Mouse (Mus musculus) heart, embryonic 16.5 days (tissue): ENCODE results near the gene Bub1. TPM values are rescaled to one million over a fixed set of nuclear protein-coding genes. Genes with fewer than 3 reads are reported as not detected.
A peak's percentile ranks its signal among the peaks of the same experiment; 100 is the strongest.

Source experiments
- ATAC-seq: fragments of 200-750 bp; cut with Nextera tagmentation; replicated peaks from 2 replicates; pipeline ENCODE4 v1.8.0; 2017; ENCODE audit warnings: moderate number of reproducible peaks; ENCODE audit not compliant: insufficient read depth, low FRiP score; ENCODE audit errors: extremely low read depth
- H3K27ac ChIP-seq: fragments of 300-500 bp; sonication (generic); 2 replicates; pipeline ENCODE4 v1.5.1; 2014; ENCODE audit warnings: mild to moderate bottlenecking, low read length, control low read depth, moderate library complexity
- H3K27me3 ChIP-seq: fragments of 300-500 bp; sonication (generic); 2 replicates; pipeline ENCODE4 v1.6.1; 2014; ENCODE audit warnings: low read length, mixed read lengths; ENCODE audit not compliant: control insufficient read depth, insufficient read depth
- H3K36me3 ChIP-seq: fragments of 300-500 bp; sonication (generic); 2 replicates; pipeline ENCODE4 v1.6.1; 2014; ENCODE audit not compliant: control insufficient read depth, insufficient read depth
- H3K4me1 ChIP-seq: fragments of 300-500 bp; sonication (generic); 2 replicates; pipeline ENCODE4 v1.6.1; 2014; ENCODE audit warnings: low read length, mixed read lengths; ENCODE audit not compliant: control insufficient read depth, insufficient read depth
- H3K4me2 ChIP-seq: fragments of 300-500 bp; sonication (generic); 2 replicates; pipeline ENCODE4 v1.6.1; 2014; ENCODE audit warnings: low read depth, mild to moderate bottlenecking, control low read depth, low read length
- H3K4me3 ChIP-seq: fragments of 300-500 bp; sonication (generic); 2 replicates; pipeline ENCODE4 v1.5.1; 2014; ENCODE audit warnings: mild to moderate bottlenecking, control low read depth, low read length
- H3K9ac ChIP-seq: fragments of 300-500 bp; sonication (generic); 2 replicates; pipeline ENCODE4 v1.6.1; 2014; ENCODE audit warnings: low read length, control low read depth
- H3K9me3 ChIP-seq: fragments of 300-500 bp; sonication (generic); replicated peaks from 2 replicates; pipeline ENCODE4 v1.6.1; 2016; ENCODE audit warnings: low read length; ENCODE audit not compliant: control insufficient read depth
- WGBS: fragments of 180-500 bp; shearing (Covaris S2); extraction: QIAGEN DNeasy Blood & Tissue Kit; methylation state at CpG from one replicate; pipeline ENCODE4 v1.1.7; 2014; 5-methylcytosine and 5-hydroxymethylcytosine counted together
- polyA plus RNA-seq: library from polyadenylated mRNA; unstranded; fragments of >200 nt; fragmentation: Nextera tagmentation; extraction: Ambion mirVana; gene quantifications from 2 replicates; pipeline ENCODE4 v1.2.1, GENCODE M21; 2015

Gene Bub1
- polyA plus RNA-seq, 1 experiment from 2014 or later, result 42.9 TPM

DNA sequence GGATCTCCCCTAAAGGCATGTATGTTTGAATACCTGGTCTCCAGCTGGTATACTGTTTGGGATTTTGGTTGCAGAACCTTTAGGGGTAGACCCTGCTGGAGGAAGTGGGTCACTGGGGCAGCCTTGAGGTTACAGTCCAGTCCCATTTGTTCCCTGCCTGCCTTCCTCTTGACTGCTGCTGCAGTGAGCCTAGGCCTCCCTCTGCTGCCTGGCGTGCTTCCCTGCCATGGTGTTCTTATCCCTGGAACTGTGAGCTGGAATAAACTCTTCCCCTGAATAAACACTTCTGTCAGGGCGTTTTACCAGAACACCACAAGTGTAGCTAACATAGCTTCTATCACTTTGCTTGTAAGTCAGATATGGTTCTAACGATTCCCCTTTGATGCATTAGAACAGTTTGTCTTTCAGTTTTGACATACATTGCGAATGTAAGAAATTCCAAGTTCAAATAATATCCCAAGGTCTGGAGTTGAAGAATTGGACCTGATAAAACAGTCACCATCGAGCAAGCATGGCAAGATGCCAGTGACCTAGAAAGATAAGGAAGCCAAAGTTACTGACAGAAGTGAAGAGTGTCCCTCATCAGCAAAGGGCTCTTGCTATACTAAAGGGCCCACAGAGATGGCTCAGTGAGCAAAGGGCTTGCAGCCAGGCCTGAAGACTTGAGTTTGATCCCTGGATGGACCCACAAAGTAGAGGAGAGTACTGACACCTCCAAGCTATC is 72.3 kb downstream of the Bub1 start:
- 35% methylated on average over 5 of the region's 5 CpGs for WGBS
- Histone ChIP-seq H3K4me2 (no peak overlapping the region), H3K4me3 (no peak overlapping the region), H3K9ac (no peak overlapping the region), H3K27ac (peak overlapping the region; percentile 59), H3K4me1 (peaks cover 11% of the 10 kb centered on the region; the same call in 1 of the 2 replicates), H3K9me3 (no peaks in the 10 kb centered on the region), H3K27me3 (no peaks in the 10 kb centered on the region), H3K36me3 (peaks cover 3% of the 10 kb centered on the region; the same call in 1 of the 2 replicates)
- peak; percentile 55 for ATAC-seq

DNA sequence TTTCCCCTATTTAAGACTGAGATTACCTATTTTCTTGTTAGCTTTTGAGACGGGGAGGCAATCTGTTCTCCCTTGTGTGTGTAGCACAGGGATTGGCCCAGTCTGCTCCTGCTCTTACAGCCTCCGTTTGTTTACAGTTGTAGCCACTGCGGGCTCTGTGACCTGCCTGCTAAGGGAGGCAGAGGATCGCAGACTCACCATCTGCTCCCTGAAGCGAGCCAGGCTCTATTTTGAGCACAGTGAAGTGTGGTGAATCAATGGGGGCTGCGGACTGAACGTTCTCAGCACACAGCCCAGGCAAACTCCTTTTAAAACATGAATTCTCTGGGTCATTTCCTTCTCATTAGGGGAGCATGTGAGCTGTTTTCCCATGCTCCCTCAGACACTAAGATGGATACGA is 74.5 kb downstream of the Bub1 start:
- WGBS, result 24% methylated on average over 8 of the region's 8 CpGs
- no peak for ATAC-seq
- H3K27ac ChIP-seq, result no peak overlapping the region

DNA sequence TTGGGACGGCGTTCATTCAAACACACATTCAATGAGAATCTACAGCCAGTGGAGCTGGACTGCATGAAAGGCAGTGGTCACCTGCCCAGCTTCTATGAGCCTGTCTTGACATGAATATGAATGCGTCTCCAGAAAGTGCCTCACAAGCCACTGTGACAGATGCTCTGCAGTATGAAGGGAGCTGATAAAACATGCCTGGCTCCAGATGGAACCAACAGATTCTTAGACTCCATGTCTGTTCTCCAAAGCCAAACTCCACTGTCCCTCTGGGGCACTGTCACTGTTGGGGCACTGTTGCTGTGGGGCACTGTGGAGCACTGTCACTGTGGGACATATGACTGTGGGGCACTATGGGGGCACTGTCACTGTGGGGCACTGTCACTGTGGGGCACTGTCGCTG is 77.6 kb downstream of the Bub1 start:
- Histone ChIP-seq H3K4me3 (no peak overlapping the region), H3K9me3 (no peaks in the 10 kb centered on the region), H3K4me1 (peaks cover 7% of the 10 kb centered on the region; the same call in 1 of the 2 replicates), H3K4me2 (no peak overlapping the region), H3K36me3 (no peaks in the 10 kb centered on the region), H3K27me3 (no peaks in the 10 kb centered on the region), H3K9ac (no peak overlapping the region), H3K27ac (no peak overlapping the region)
- no peak for ATAC-seq
- 83% methylated on average over 4 of the region's 4 CpGs for WGBS

More for the DNA sequence above, 74.5 kb downstream of the Bub1 start:
- peaks cover 11% of the 10 kb centered on the region; the same call in 1 of the 2 replicates for H3K4me1 ChIP-seq
- no peaks in the 10 kb centered on the region for H3K9me3 ChIP-seq
- no peaks in the 10 kb centered on the region for H3K27me3 ChIP-seq
- no peak overlapping the region for H3K4me3 ChIP-seq
- peaks cover 2% of the 10 kb centered on the region; the same call in 1 of the 2 replicates for H3K36me3 ChIP-seq
- peak overlapping the region; percentile 30; the same call in 1 of the 2 replicates for H3K4me2 ChIP-seq
- H3K9ac ChIP-seq, result peak overlapping the region; percentile 39; the same call in 1 of the 2 replicates

DNA sequence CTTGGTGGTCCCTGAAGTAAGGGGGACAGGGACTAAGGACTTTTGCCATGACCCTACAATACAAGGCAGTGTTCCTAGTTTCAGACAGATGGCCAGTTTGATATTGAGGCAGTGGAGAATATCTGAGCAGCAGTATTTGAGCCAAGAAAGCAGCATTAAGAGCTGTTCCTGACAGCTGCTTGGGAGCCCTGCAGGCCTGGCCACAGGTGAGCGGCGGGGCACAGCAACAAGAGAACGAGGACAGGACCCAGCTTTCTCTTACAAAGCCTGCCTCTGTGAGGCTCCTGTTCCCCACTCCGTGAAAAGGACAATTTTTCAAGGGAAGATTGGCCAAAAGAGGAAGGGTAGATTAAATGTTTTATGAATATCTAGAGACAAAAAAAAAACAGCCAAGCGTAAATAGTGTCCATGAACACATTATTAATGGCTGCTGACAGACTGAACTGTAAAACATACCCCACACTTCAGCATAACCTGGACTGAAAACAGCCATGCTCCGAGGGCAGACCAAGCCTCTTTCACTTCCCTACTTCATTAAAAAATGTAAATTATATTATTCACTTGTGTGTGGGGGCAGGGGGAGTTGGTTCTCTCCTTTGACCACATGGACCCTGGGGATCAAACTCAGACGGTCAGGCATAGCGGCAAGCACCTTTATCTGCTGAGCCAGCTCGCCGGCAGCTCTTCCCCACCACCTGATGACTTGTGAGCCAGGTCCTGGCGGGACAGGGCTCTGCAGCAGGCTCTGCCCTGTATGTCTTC is 79.6 kb downstream of the Bub1 start:
- Histone ChIP-seq H3K27me3 (no peaks in the 10 kb centered on the region), H3K4me2 (no peak overlapping the region), H3K9ac (no peak overlapping the region), H3K4me1 (no peaks in the 10 kb centered on the region), H3K4me3 (no peak overlapping the region), H3K36me3 (no peaks in the 10 kb centered on the region), H3K27ac (no peak overlapping the region), H3K9me3 (no peaks in the 10 kb centered on the region)
- ATAC-seq, result no peak
- WGBS, result 67% methylated on average over 11 of the region's 11 CpGs

Other genes starting within 250 kb of the Bub1 start
- gene Zfp661, start 244.8 kb downstream of the Bub1 start, polyA plus RNA-seq, result 2.1 and 2.5 TPM in 2 replicates
- 133 and 143 TPM in 2 replicates for gene Mrps5, start 244.6 kb downstream of the Bub1 start, polyA plus RNA-seq
- gene Mal, start 175.2 kb downstream of the Bub1 start, polyA plus RNA-seq, result 4.1 and 4.8 TPM in 2 replicates
- gene Mall, start 101.9 kb downstream of the Bub1 start, polyA plus RNA-seq, result 9.5 and 9.9 TPM in 2 replicates
- 19.1 and 23.7 TPM in 2 replicates for gene Nphp1, start 43.0 kb downstream of the Bub1 start, polyA plus RNA-seq
- 34.0 and 39.0 TPM in 2 replicates for gene Mtln, start 39.4 kb downstream of the Bub1 start, polyA plus RNA-seq
- gene Acoxl, start 7.0 kb upstream of the Bub1 start, polyA plus RNA-seq, result 0.11 and 0.21 TPM in 2 replicates